Mouse (Mus musculus): ENCODE data around the gene Gmcl1.

The Gmcl1 gene

GRCm38 (mm10) chr6:86736313-86736712, 3.1 kb upstream of the Gmcl1 start:
- DNase-seq (ENCODE audit: low spot score) = no peak

- DNase-seq (ENCODE audit: low spot score) = peak; percentile 62
Observed at GRCm38 (mm10) chr6:86732276-86733173, 658 bp downstream of the Gmcl1 start.

- no peak for DNase-seq (ENCODE audit: low spot score)
Observed at GRCm38 (mm10) chr6:86728711-86729110, 4.5 kb downstream of the Gmcl1 start.

GRCm38 (mm10) chr6:86721977-86722376, 11.2 kb downstream of the Gmcl1 start:
- DNase-seq (ENCODE audit: low spot score) = no peak

GRCm38 (mm10) chr6:86708072-86708774, 25.0 kb downstream of the Gmcl1 start:
- no peak for DNase-seq (ENCODE audit: low spot score)

- no peak for DNase-seq (ENCODE audit: low spot score)
Observed at GRCm38 (mm10) chr6:86702577-86702976, 30.6 kb downstream of the Gmcl1 start.

- no peak for DNase-seq (ENCODE audit: low spot score)
Observed at GRCm38 (mm10) chr6:86697903-86698302, 35.3 kb downstream of the Gmcl1 start.

GRCm38 (mm10) chr6:86696213-86696612, 37.0 kb downstream of the Gmcl1 start:
- no peak for DNase-seq (ENCODE audit: low spot score)

- peak; percentile 72 for DNase-seq (ENCODE audit: low spot score)
Observed at GRCm38 (mm10) chr6:86694465-86694864, 38.7 kb downstream of the Gmcl1 start.

- no peak for DNase-seq (ENCODE audit: low spot score)
Observed at GRCm38 (mm10) chr6:86689671-86690070, 43.5 kb downstream of the Gmcl1 start.

- no peak for DNase-seq (ENCODE audit: low spot score)
Observed at GRCm38 (mm10) chr6:86686971-86687370, 46.2 kb downstream of the Gmcl1 start.

- no peak for DNase-seq (ENCODE audit: low spot score)
Observed at GRCm38 (mm10) chr6:86684655-86685011, 48.5 kb downstream of the Gmcl1 start.

GRCm38 (mm10) chr6:86683872-86684654, 49.1 kb downstream of the Gmcl1 start, which contains the start of gene Snrnp27:
Snrnp27 (minus strand) TSS chr6:86684522.
- peak; percentile 93 for DNase-seq (ENCODE audit: low spot score)

GRCm38 (mm10) chr6:86681289-86681688, 51.9 kb downstream of the Gmcl1 start:
- DNase-seq (ENCODE audit: low spot score) = no peak

GRCm38 (mm10) chr6:86678341-86678740, 54.8 kb downstream of the Gmcl1 start:
- no peak for DNase-seq (ENCODE audit: low spot score)

- DNase-seq (ENCODE audit: low spot score) = no peak
Observed at GRCm38 (mm10) chr6:86670873-86671272, 62.3 kb downstream of the Gmcl1 start.

- DNase-seq (ENCODE audit: low spot score) = peak; percentile 100
Observed at GRCm38 (mm10) chr6:86669240-86669727, 63.9 kb downstream of the Gmcl1 start.

GRCm38 (mm10) chr6:86668580-86669239, 64.5 kb downstream of the Gmcl1 start, which contains the start of gene Mxd1:
Mxd1 (minus strand) TSS chr6:86669161.
- DNase-seq (ENCODE audit: low spot score) = no peak

GRCm38 (mm10) chr6:86667061-86667460, 66.1 kb downstream of the Gmcl1 start:
- DNase-seq (ENCODE audit: low spot score) = no peak

- DNase-seq (ENCODE audit: low spot score) = no peak
Observed at GRCm38 (mm10) chr6:86665560-86666307, 67.4 kb downstream of the Gmcl1 start.

- no peak for DNase-seq (ENCODE audit: low spot score)
Observed at GRCm38 (mm10) chr6:86665076-86665475, 68.1 kb downstream of the Gmcl1 start.
